Mouse (Mus musculus) hindbrain, embryonic 12.5 days (tissue): ENCODE data around the gene Apol8. TPM values are rescaled to one million over a fixed set of nuclear protein-coding genes. Genes with fewer than 3 reads are reported as not detected.
A peak's percentile ranks its signal among the peaks of the same experiment; 100 is the strongest.

Source experiments
- ATAC-seq: fragments of 200-750 bp; cut with Nextera tagmentation; 2 replicates; pipeline ENCODE4 v1.8.0; 2017; ENCODE audit warnings: moderate TSS enrichment; ENCODE audit not compliant: low FRiP score
- H3K27ac ChIP-seq: fragments of 300-500 bp; sonication (generic); 2 replicates; pipeline ENCODE4 v1.5.1; 2016; ENCODE audit warnings: mild to moderate bottlenecking
- H3K27me3 ChIP-seq: fragments of 300-500 bp; sonication (generic); 2 replicates; pipeline ENCODE4 v1.6.1; 2016; ENCODE audit warnings: mild to moderate bottlenecking
- H3K36me3 ChIP-seq: fragments of 300-500 bp; sonication (generic); 2 replicates; pipeline ENCODE4 v1.6.1; 2016; ENCODE audit warnings: mild to moderate bottlenecking
- H3K4me1 ChIP-seq: fragments of 300-500 bp; sonication (generic); 2 replicates; pipeline ENCODE4 v1.6.1; 2016
- H3K4me2 ChIP-seq: fragments of 300-500 bp; sonication (generic); replicated peaks from 2 replicates; pipeline ENCODE4 v1.6.1; 2016; ENCODE audit warnings: mild to moderate bottlenecking
- H3K4me3 ChIP-seq: fragments of 300-500 bp; sonication (generic); 2 replicates; pipeline ENCODE4 v1.5.1; 2016; ENCODE audit warnings: mild to moderate bottlenecking
- H3K9ac ChIP-seq: fragments of 300-500 bp; sonication (generic); 2 replicates; pipeline ENCODE4 v1.6.1; 2016; ENCODE audit warnings: mild to moderate bottlenecking, moderate library complexity
- H3K9me3 ChIP-seq: fragments of 300-500 bp; sonication (generic); replicated peaks from 2 replicates; pipeline ENCODE4 v1.6.1; 2016; ENCODE audit warnings: mild to moderate bottlenecking
- WGBS: fragments of 180-500 bp; shearing (Covaris S2); methylation state at CpG from one replicate; pipeline ENCODE4 v1.1.7; 2016; 5-methylcytosine and 5-hydroxymethylcytosine counted together
- polyA plus RNA-seq: library from polyadenylated mRNA; unstranded; fragments of >200 nt; fragmentation: Nextera tagmentation; extraction: Ambion mirVana; gene quantifications from 2 replicates; pipeline ENCODE4 v1.2.1, GENCODE M21; 2016

Apol8 gene
- polyA plus RNA-seq, 1 experiment from 2014 or later: 0.22 TPM

DNA sequence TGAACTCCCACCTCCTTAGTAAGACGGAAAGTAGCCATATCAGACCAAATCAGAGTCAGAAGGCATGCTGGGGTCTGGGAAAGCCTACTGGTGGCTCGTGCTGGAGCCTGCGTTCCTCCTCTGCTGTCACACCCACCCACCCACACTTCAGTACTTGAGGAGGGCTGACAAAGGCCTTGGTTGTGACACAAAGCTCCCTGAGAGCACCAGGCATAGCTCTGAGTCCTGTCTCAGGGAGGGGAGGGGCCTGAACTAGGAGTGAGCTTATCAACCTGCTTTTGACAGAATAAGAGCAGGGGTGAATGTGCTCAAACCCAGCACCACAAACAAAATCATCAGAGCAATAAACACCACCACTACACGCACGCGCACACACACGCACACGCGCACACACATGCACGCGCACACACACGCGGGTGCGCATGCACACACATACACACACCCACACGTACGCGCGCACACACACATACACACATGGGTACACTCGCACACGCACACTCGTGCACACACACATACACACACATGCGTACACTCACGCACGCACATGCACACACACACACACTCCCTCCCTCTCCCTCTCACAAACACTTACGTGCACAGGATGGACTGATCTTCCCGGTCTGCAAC is 39.7 kb upstream of the Apol8 start:
- WGBS: 95% methylated on average over 26 of the region's 26 CpGs
- Histone ChIP-seq H3K36me3 (peaks cover 20% of the 10 kb centered on the region), H3K9ac (no peak overlapping the region), H3K4me1 (peaks cover 28% of the 10 kb centered on the region), H3K9me3 (no peaks in the 10 kb centered on the region), H3K27ac (no peak overlapping the region), H3K27me3 (no peaks in the 10 kb centered on the region), H3K4me2 (no peak overlapping the region), H3K4me3 (no peak overlapping the region)
- ATAC-seq: no peak

DNA sequence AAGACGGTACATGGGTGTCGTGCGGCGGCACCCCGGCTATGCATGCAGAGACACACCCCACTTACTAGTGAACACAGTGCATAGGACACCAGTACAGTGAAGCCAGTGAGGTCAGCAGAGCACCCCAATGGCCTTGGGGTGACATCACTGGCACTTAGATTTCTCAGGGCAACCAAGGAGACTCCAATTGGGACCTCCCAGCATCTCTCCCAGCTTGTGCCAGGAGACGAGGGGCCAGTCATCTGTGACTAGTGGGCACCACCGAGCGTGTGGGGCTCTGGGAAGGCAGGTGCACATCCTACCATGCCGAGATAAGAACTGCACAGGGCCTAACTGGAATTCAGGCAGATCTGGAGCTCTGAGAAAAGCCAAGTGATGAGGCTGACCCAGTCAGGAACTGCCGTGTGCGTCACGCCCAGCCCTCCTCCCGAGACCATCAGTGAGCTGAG is 38.1 kb upstream of the Apol8 start:
- no peak overlapping the region for H3K27ac ChIP-seq
- H3K9ac ChIP-seq: no peak overlapping the region
- no peak overlapping the region for H3K4me2 ChIP-seq
- WGBS: 94% methylated on average over 13 of the region's 13 CpGs
- peaks cover 23% of the 10 kb centered on the region for H3K4me1 ChIP-seq
- H3K9me3 ChIP-seq: no peaks in the 10 kb centered on the region
- ATAC-seq: no peak
- no peaks in the 10 kb centered on the region for H3K27me3 ChIP-seq
- H3K36me3 ChIP-seq: peaks cover 36% of the 10 kb centered on the region
- no peak overlapping the region for H3K4me3 ChIP-seq

DNA sequence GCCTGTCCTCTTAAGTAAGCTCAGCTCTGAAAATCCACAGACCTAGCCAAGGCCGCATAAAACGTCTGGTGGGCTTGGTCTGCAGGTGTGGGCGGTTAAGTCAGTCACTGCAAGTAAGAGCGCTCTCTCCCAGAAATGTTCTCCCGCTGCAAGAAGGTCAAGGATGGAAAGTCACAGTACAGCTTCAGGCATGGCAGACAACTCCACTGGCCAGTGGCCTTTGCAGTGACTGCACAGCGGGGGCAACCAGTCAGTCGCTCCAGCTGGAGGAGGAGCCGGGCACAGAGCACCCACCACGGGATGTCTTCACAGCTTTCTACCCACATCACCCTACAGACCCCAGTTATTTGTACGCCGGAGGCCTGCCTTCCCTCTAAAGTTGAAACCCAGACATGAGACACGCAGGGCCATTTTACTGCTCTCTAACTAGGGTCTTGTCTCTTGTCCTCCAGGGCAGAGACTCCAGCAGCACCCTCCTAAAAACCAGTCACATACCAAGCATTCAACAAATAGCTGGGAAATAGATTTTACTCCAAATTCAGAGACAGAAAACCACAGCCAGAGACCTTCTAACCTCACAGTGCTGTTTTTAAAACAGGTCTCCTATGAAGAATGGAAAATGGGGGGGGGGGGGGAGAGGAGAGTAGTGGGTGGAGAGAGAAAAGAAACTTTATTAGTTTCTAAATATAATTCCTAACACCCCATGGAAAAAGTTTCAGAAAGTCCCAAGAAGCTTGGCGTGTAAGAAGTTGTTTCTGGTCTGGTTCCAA is 37.5 kb upstream of the Apol8 start:
- Histone ChIP-seq H3K4me1 (peaks cover 17% of the 10 kb centered on the region), H3K27me3 (no peaks in the 10 kb centered on the region), H3K27ac (no peak overlapping the region), H3K4me3 (no peak overlapping the region), H3K36me3 (peaks cover 42% of the 10 kb centered on the region), H3K4me2 (no peak overlapping the region), H3K9me3 (no peaks in the 10 kb centered on the region), H3K9ac (no peak overlapping the region)
- WGBS: 90% methylated on average over 13 of the region's 13 CpGs
- ATAC-seq: no peak

DNA sequence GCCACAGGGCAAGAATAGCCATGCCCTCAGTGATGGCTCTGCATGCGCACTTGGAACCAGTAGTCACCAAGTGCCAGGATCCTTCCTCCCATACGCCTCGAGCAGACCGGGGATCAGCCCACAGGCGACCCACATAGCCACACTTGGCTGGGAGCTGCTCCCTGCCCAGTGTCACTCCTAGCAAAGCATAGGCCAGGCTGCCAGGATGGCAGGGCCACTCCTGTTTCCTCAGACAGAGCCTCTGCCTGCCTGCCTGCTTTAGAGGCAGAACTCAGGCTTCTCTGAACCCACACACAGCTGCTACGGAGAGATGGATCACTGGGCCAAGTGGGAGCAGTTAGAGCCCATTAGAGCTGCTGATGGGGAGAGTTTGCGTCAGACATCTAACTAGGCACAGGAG is 36.8 kb upstream of the Apol8 start:
- 91% methylated on average over 7 of the region's 7 CpGs for WGBS
- no peak overlapping the region for H3K9ac ChIP-seq
- H3K27ac ChIP-seq: no peak overlapping the region
- no peaks in the 10 kb centered on the region for H3K27me3 ChIP-seq
- peaks cover 9% of the 10 kb centered on the region for H3K4me1 ChIP-seq
- no peaks in the 10 kb centered on the region for H3K9me3 ChIP-seq
- ATAC-seq: no peak
- peaks cover 50% of the 10 kb centered on the region for H3K36me3 ChIP-seq
- H3K4me2 ChIP-seq: no peak overlapping the region
- H3K4me3 ChIP-seq: no peak overlapping the region

DNA sequence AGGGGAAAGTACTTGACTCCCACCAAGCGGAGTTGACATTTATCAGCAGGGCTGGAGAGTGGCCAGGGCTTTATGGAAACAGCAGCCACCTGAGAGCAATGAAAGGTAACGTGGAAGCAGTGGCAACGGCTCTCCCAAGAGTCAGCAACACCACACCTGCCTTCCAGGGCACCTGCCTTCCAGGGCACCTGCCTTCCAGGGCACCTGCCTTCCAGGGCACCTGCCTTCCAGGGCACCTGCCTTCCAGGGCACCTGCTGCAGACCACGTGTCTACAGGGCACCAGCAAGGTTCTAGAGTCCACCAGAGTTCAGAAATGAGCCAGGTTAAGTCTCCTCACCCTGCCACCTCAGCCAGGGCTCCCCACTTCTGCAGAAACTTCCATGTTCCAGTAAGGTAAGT is 36.3 kb upstream of the Apol8 start:
- no peak for ATAC-seq
- H3K27ac ChIP-seq: no peak overlapping the region
- 89% methylated on average over 4 of the region's 4 CpGs for WGBS

DNA sequence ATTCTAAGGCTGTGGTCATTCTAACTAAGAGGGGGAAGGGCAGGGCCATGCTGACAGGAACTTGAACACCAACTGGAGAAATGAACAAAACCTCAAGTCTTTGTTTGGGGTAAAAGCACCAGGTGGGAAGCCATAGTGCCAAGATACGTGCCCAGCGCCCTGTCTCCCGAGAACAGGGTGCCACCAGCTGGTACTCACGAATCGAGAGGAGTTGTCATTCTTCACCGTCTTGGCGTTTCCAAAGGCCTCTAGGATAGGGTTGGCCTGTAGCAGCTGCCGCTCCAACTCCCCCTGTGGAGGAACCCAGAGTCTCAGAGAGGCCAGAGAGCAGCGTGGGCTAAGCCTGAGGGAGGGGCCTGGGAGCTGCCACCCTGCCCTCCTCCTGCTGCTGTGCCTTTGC is 35.3 kb upstream of the Apol8 start:
- H3K36me3 ChIP-seq: peaks cover 63% of the 10 kb centered on the region
- no peak overlapping the region for H3K27ac ChIP-seq
- H3K9ac ChIP-seq: no peak overlapping the region
- no peak overlapping the region for H3K4me3 ChIP-seq
- 80% methylated on average over 9 of the region's 9 CpGs for WGBS
- ATAC-seq: no peak
- H3K27me3 ChIP-seq: no peaks in the 10 kb centered on the region
- H3K4me1 ChIP-seq: no peaks in the 10 kb centered on the region
- H3K4me2 ChIP-seq: no peak overlapping the region
- H3K9me3 ChIP-seq: no peaks in the 10 kb centered on the region

More for the DNA sequence above, 36.3 kb upstream of the Apol8 start:
- Histone ChIP-seq H3K36me3 (peaks cover 55% of the 10 kb centered on the region), H3K4me1 (peaks cover 5% of the 10 kb centered on the region), H3K9ac (no peak overlapping the region), H3K9me3 (no peaks in the 10 kb centered on the region), H3K4me3 (no peak overlapping the region), H3K4me2 (no peak overlapping the region), H3K27me3 (no peaks in the 10 kb centered on the region)

DNA sequence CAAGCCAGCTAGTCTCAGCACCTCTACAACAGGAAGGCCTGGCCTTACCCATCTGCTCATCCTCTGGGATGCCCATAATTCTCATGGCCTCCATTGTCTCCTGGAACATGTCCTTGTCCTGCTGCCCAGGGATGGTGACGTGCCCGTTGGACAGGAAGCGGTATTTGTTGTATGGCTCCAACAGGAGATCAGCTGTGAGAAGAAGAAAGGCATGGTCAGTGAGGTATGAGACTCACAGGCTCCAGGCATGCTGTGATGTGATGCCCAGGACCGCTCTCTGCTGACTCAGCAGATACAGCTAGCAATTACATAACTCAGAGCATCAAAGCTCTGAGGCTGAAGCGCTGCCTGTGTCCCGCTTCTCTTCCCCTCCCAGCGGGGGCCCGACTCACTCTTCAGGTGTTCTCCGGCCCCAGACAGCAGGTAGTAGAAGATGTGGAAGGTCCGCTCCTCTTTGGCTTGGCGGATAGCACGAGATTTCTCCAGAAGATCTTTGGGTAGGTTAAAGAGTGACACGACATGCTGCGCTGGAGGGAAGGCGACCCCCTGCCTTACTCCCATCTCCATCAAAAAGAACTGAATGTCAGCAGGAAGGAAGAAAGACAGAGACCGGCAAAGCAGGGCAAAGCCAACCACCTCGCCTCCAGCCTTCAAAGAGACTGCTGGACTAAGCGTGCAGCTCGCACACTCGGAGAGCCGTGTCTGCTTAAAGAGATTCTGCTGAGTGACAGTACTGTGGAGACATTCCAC is 34.0 kb upstream of the Apol8 start:
- Histone ChIP-seq H3K27ac (no peak overlapping the region), H3K4me1 (no peaks in the 10 kb centered on the region), H3K9me3 (no peaks in the 10 kb centered on the region), H3K4me3 (no peak overlapping the region), H3K9ac (no peak overlapping the region), H3K27me3 (no peaks in the 10 kb centered on the region), H3K4me2 (no peak overlapping the region), H3K36me3 (peaks cover 71% of the 10 kb centered on the region)
- 89% methylated on average over 21 of the region's 21 CpGs for WGBS
- ATAC-seq: no peak

DNA sequence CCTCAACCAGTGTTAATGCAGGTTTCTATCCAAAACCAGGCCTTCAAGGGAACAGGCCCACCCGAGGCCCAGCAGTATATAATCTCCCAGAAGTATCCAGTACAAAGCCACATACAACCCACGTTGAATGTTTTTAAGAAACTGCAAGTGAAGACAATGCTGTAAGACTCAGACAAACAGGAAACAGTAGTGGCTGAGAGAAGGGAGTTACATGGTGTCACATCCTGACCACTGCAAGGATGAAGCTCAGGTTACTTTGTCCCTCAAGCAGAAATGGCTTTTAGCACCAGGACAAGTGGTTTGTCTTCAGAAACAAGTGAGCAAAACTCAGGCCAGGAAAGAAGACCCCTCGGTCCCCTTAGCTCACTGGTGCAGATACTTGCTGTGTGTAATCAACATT is 32.4 kb upstream of the Apol8 start:
- H3K27ac ChIP-seq: no peak overlapping the region
- H3K36me3 ChIP-seq: peaks cover 78% of the 10 kb centered on the region
- no peak overlapping the region for H3K9ac ChIP-seq
- no peaks in the 10 kb centered on the region for H3K27me3 ChIP-seq
- H3K4me2 ChIP-seq: no peak overlapping the region
- H3K4me3 ChIP-seq: no peak overlapping the region
- ATAC-seq: no peak
- H3K4me1 ChIP-seq: no peaks in the 10 kb centered on the region
- 83% methylated on average over 3 of the region's 3 CpGs for WGBS
- no peaks in the 10 kb centered on the region for H3K9me3 ChIP-seq

DNA sequence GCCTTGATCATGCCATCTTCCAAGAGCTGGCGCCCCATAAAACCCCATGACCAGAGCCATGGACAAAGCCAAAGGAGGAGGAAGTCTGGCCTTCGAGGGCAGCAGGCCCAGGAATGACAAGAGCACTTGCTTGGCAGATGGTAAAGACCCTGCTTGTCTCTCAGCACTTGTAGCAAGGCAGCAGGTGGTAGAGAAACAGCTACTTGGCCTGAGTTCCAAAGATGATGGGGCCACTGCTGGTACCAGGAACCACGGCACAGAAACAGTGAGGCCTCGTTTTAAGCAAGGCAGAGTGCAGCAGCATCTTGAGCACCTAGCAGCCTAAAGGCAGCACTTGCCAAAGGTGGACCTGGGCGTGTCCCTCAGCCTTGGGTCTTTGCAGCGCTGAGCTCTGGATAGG is 31.6 kb upstream of the Apol8 start:
- ATAC-seq: no peak
- Histone ChIP-seq H3K9ac (no peak overlapping the region), H3K36me3 (peaks cover 87% of the 10 kb centered on the region), H3K4me3 (no peak overlapping the region), H3K27me3 (no peaks in the 10 kb centered on the region), H3K27ac (no peak overlapping the region), H3K9me3 (no peaks in the 10 kb centered on the region), H3K4me1 (no peaks in the 10 kb centered on the region), H3K4me2 (no peak overlapping the region)
- WGBS: 85% methylated on average over 6 of the region's 6 CpGs

DNA sequence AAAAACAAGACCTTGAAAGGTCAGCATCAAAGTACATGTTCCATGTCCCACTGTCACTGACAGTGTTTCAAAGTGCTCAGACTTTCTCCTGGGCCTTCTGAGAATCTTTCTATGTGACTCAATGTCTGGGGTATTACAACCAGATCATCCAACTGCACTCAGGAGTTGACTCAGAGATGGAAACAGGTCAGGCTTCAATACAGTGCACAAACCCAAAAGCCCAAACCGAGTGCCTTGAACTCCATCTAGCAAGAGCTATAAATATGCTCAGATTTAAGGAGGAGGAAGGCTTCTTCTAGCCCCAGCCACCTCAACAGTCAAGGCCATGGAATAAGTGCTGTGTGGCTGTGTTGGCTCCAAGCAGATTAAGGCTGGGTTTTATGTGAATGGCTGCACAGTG is 29.0 kb upstream of the Apol8 start:
- 75% methylated on average over 1 of the region's 1 CpGs for WGBS
- no peak overlapping the region for H3K27ac ChIP-seq
- no peaks in the 10 kb centered on the region for H3K9me3 ChIP-seq
- H3K27me3 ChIP-seq: no peaks in the 10 kb centered on the region
- no peak overlapping the region for H3K4me2 ChIP-seq
- H3K4me1 ChIP-seq: no peaks in the 10 kb centered on the region
- peaks cover 97% of the 10 kb centered on the region for H3K36me3 ChIP-seq
- no peak overlapping the region for H3K4me3 ChIP-seq
- ATAC-seq: no peak
- H3K9ac ChIP-seq: no peak overlapping the region

DNA sequence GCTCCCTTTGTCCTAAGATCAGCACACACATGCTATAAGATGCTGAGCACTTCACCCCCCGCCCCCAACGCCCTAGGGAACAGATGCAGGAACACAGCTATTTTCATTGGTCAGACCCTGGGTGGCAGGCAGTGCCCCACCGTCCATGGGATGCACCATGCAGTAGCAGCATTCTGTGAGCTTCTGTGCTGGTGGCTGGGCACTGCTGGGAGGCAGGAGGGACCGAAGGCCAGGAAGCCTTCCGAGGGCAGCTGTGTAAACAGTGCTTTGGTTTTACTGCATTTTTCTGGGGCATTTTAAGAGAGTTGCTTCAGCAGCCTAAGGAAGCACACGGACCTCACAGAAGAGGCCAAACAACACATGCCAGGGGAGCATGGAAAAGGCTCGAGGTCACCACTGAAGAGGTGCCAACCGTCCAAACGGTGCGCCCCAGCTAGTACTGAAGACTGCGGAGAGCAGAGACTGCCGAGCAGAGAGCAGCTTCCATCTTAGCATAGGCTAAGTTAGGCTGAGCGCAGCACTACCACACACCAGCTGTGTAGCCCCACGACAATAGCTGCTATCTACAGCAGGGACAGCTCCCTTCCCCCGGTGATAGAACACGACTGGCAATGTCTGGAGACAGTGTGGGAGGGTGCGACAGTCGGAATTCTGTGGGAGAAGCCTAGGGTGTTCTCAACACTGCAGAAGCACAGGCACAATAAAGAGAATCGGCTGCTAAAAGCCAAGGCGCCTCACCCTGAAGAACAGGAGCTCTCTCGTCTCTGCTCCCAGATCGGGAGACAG is 27.4 kb upstream of the Apol8 start:
- no peaks in the 10 kb centered on the region for H3K27me3 ChIP-seq
- no peaks in the 10 kb centered on the region for H3K9me3 ChIP-seq
- no peaks in the 10 kb centered on the region for H3K4me1 ChIP-seq
- 0 out of 2 replicates have a peak overlapping the region, but pooled peaks have one; percentile 55 for H3K27ac ChIP-seq
- 71% methylated on average over 22 of the region's 22 CpGs for WGBS
- no peak overlapping the region for H3K9ac ChIP-seq
- no peak for ATAC-seq
- H3K4me2 ChIP-seq: no peak overlapping the region
- no peak overlapping the region for H3K4me3 ChIP-seq
- H3K36me3 ChIP-seq: peaks cover 97% of the 10 kb centered on the region

DNA sequence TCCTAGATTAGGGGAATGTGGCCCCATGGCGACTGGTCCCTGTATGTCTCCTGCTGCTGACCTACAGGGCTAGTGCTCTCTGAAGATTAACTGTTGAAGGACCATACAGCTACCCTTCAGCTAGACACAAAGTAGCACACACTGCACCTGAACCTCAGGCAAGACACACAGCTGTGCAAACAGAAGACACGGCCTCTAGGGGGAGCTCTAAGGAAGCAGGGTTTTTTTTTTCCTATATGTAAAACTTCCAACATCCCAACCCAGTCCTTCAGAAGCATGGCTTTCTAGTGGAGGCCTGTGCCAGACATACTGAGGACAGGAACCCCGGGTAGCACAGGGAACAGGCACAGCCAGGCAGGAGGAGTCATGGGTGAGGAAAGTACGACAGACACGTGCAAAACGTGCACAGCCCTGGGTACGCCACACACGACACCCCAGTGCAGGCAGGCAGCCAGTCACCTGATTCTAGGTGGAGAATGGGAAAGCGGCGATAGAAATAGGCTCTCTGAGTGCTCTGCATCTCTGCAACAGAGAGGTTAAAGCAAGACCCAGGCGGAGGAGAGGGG is 25.7 kb upstream of the Apol8 start:
- no peaks in the 10 kb centered on the region for H3K4me1 ChIP-seq
- no peak overlapping the region for H3K4me2 ChIP-seq
- ATAC-seq: no peak
- WGBS: 86% methylated on average over 11 of the region's 11 CpGs
- H3K4me3 ChIP-seq: no peak overlapping the region
- no peak overlapping the region for H3K27ac ChIP-seq
- no peak overlapping the region for H3K9ac ChIP-seq
- H3K36me3 ChIP-seq: peaks cover 97% of the 10 kb centered on the region
- no peaks in the 10 kb centered on the region for H3K27me3 ChIP-seq
- H3K9me3 ChIP-seq: no peaks in the 10 kb centered on the region
